Mouse (Mus musculus) C2C12 (cell line): ENCODE data around the gene Parp6. TPM values are rescaled to one million over a fixed set of nuclear protein-coding genes. Genes with fewer than 3 reads are reported as not detected.

ENCODE experiments used
- H3K27me3 ChIP-seq: one replicate; pipeline ENCODE4 v1.6.1; 2011; ENCODE audit not compliant: control insufficient read depth, insufficient read depth, insufficient read length
- H3K36me3 ChIP-seq: one replicate; pipeline ENCODE4 v1.6.1; 2011; ENCODE audit not compliant: control insufficient read depth, insufficient read depth
- H3K4me3 ChIP-seq: one replicate; pipeline ENCODE4 v1.5.1; 2011; ENCODE audit warnings: mild to moderate bottlenecking, control low read depth; ENCODE audit not compliant: poor library complexity, insufficient read depth, severe bottlenecking
- H3K79me2 ChIP-seq: one replicate; pipeline ENCODE4 v1.6.1; 2011; ENCODE audit not compliant: control insufficient read depth, insufficient read depth
- H3K79me3 ChIP-seq: one replicate; pipeline ENCODE4 v1.6.1; 2011; ENCODE audit warnings: low read depth, control low read depth
- H3ac ChIP-seq: one replicate; pipeline ENCODE3; 2011; ENCODE audit warnings: low read depth; ENCODE audit not compliant: control insufficient read depth, insufficient read length
- CEBPB ChIP-seq: IDR thresholded peaks from one replicate; pipeline ENCODE4 v1.6.1; 2011; ENCODE audit warnings: low read depth, mild to moderate bottlenecking, control low read depth, moderate library complexity
- CTCF ChIP-seq: IDR thresholded peaks from one replicate; pipeline ENCODE4 v1.5.1; 2011; ENCODE audit not compliant: control insufficient read depth, insufficient read depth, insufficient read length
- FOSL1 ChIP-seq: IDR thresholded peaks from one replicate; pipeline ENCODE4 v1.8.0; 2011; ENCODE audit warnings: mild to moderate bottlenecking, low read length; ENCODE audit not compliant: poor library complexity, insufficient read depth, severe bottlenecking
- MAX ChIP-seq: IDR thresholded peaks from one replicate; pipeline ENCODE4 v1.6.1; 2011; ENCODE audit warnings: mild to moderate bottlenecking, control low read depth
- MYOD1 ChIP-seq: IDR thresholded peaks from one replicate; pipeline ENCODE4 v1.6.1; 2011; ENCODE audit warnings: low read depth; ENCODE audit not compliant: control insufficient read depth, insufficient read length
- MYOG ChIP-seq: IDR thresholded peaks from one replicate; pipeline ENCODE4 v1.6.1; 2011; ENCODE audit not compliant: control insufficient read depth, insufficient read length; ENCODE audit errors: extremely low read depth
- USF1 ChIP-seq: IDR thresholded peaks from one replicate; pipeline ENCODE4 v1.6.1; 2011; ENCODE audit warnings: low read depth, mild to moderate bottlenecking, control low read depth, moderate library complexity
- polyA plus RNA-seq: library from polyadenylated mRNA; unstranded; fragments of >200 nt; fragmentation: generic; extraction: Trizol; gene quantifications from one replicate; pipeline ENCODE4 v1.2.1, GENCODE M21; 2012; ENCODE audit warnings: missing spikeins

Gene Parp6
- polyA plus RNA-seq, 1 experiment = 6.0 TPM

DNA sequence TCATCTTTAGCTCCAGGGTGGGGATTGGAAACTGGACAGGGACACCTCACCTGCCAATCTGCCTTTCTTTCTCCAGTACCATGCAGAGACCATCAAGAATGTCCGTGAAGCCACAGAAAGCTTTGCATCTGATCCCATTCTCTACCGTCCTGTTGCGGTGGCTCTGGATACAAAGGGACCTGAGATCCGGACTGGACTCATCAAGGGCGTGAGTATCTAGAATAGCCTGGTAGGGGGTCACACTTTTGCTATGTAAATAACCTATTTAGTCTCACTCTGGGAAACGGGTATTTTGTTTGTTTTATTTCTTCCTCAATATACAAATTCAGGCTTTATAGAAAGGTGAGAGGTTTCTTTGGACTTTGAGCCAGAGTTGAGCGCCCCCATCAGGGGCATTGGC is 51.4 kb downstream of the Parp6 start:
- no peak overlapping the region for H3ac ChIP-seq
- H3K36me3 ChIP-seq = peaks cover 100% of the 10 kb centered on the region
- H3K79me3 ChIP-seq = peaks cover 57% of the 10 kb centered on the region
- TF ChIP-seq CEBPB (no peak), FOSL1 (no peak), MYOD1 (no peak), CTCF (no peak)
- peaks cover 95% of the 10 kb centered on the region for H3K79me2 ChIP-seq
- H3K27me3 ChIP-seq = no peaks in the 10 kb centered on the region
- H3K4me3 ChIP-seq = no peak overlapping the region

DNA sequence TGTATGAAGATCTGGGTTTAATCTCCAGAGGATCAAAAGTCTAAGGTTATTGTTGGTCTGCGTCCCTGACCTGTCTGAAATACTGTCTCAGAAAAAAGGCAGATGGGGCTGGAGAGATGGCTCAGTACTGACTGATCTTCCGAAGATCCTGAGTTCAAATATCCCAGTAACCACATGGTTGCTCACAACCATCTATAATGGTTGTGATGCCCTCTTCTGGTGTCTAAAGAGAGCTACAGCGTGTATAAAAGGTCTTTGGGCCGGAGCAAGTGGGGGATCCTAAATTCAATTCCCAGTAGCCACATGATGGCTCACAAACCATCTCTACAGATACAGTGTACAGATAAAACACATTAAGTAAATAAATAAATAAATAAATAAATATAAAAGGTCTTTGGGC is 52.1 kb downstream of the Parp6 start:
- Histone ChIP-seq H3K27me3 (no peaks in the 10 kb centered on the region), H3K79me2 (peaks cover 92% of the 10 kb centered on the region), H3ac (no peak overlapping the region), H3K4me3 (no peak overlapping the region), H3K79me3 (peaks cover 50% of the 10 kb centered on the region), H3K36me3 (peaks cover 100% of the 10 kb centered on the region)
- TF ChIP-seq MYOD1 = no peak
- no peak for TF ChIP-seq MYOG
- TF ChIP-seq MAX = no peak
- TF ChIP-seq CEBPB = no peak
- TF ChIP-seq FOSL1 = no peak
- no peak for TF ChIP-seq USF1
- TF ChIP-seq CTCF = no peak

GRCm38 (mm10) chr9:59672195-59672894 is 55.3 kb downstream of the Parp6 start:
- H3K79me2 ChIP-seq = peaks cover 64% of the 10 kb centered on the region
- TF ChIP-seq MYOD1 (no peak), FOSL1 (no peak), USF1 (no peak), CEBPB (no peak)
- peaks cover 100% of the 10 kb centered on the region for H3K36me3 ChIP-seq
- no peak overlapping the region for H3K4me3 ChIP-seq
- no peaks in the 10 kb centered on the region for H3K27me3 ChIP-seq
- peaks cover 19% of the 10 kb centered on the region for H3K79me3 ChIP-seq
- H3ac ChIP-seq = no peak overlapping the region

DNA sequence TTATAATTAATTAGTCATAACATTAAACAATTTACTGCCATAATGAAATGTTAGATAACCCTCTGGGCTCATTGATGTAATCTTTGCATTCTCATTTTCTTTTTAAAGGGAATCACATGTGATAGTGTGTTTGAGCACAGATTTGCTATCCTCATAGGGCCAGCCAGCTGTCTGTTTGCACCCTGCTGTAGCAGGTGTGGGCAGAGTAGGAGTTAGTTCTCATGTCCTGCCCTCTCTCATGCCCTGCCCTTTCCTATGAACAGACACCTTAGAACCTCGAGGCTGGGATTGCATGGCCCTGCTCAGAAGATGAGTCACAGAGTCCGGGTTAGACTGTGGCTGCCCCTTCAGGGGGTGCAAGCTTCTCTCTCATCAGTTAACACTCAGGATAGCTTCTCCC is 56.3 kb downstream of the Parp6 start:
- peaks cover 17% of the 10 kb centered on the region for H3K79me3 ChIP-seq
- no peak overlapping the region for H3K4me3 ChIP-seq

GRCm38 (mm10) chr9:59675598-59675997 is 58.5 kb downstream of the Parp6 start:
- Histone ChIP-seq H3K79me3 (peaks cover 7% of the 10 kb centered on the region), H3K79me2 (peaks cover 32% of the 10 kb centered on the region), H3K27me3 (no peaks in the 10 kb centered on the region), H3K36me3 (peaks cover 91% of the 10 kb centered on the region), H3ac (no peak overlapping the region), H3K4me3 (no peak overlapping the region)
- TF ChIP-seq CEBPB = no peak
- TF ChIP-seq CTCF = no peak
- TF ChIP-seq MYOG = no peak
- TF ChIP-seq MYOD1 = no peak
- TF ChIP-seq USF1 = no peak
- no peak for TF ChIP-seq FOSL1
- TF ChIP-seq MAX = no peak

More for the DNA sequence above, 56.3 kb downstream of the Parp6 start:
- Histone ChIP-seq H3K79me2 (peaks cover 53% of the 10 kb centered on the region), H3ac (no peak overlapping the region), H3K36me3 (peaks cover 100% of the 10 kb centered on the region), H3K27me3 (no peaks in the 10 kb centered on the region)
- TF ChIP-seq MYOG = no peak
- TF ChIP-seq MYOD1 = no peak
- TF ChIP-seq MAX = no peak
- no peak for TF ChIP-seq CTCF
- no peak for TF ChIP-seq CEBPB
- no peak for TF ChIP-seq USF1
- TF ChIP-seq FOSL1 = no peak

DNA sequence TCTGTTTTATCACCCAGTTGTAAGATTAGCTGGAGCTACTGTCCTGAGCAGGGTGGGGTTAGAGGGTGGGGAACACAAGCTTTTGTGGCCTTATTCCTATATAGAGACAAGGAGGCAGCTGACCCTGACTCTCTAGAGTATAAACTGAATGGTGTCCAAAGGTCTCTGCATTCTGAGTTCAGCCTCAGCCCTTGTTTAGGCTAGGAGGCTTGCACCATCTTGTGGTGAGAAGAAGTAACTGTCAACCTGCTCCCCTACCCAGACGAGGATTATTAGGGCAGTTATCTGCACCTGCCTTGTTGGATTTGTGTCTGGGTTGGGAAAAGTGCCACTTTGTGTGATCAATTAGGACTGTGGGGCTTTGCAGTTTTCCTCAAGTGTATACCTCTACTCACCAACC is 61.2 kb downstream of the Parp6 start:
- H3K36me3 ChIP-seq = peaks cover 63% of the 10 kb centered on the region

More for the DNA sequence above, 61.2 kb downstream of the Parp6 start:
- no peak overlapping the region for H3ac ChIP-seq
- H3K27me3 ChIP-seq = no peaks in the 10 kb centered on the region
- TF ChIP-seq MYOD1 (no peak), MYOG (no peak), MAX (no peak), CTCF (no peak), USF1 (no peak), FOSL1 (no peak), CEBPB (no peak)
- H3K79me3 ChIP-seq = no peaks in the 10 kb centered on the region
- no peak overlapping the region for H3K4me3 ChIP-seq
- H3K79me2 ChIP-seq = peaks cover 8% of the 10 kb centered on the region
